Mouse (Mus musculus): ENCODE measurements around the gene Tmem107.

GRCm38 (mm10) chr11:69037231-69038061 lies 33.2 kb upstream of the Tmem107 start:
- no peak for TF ChIP-seq CTCF (IDR thresholded peaks at IDR 0.05; ENCODE audit: low read depth, low read length)
- TF ChIP-seq POLR2A (IDR thresholded peaks at IDR 0.05; ENCODE audit: borderline replicate concordance, low read depth, low read length): no peak
